Mouse (Mus musculus) liver, embryonic 15.5 days (tissue): ENCODE results near the gene Iqck. TPM values are rescaled to one million over a fixed set of nuclear protein-coding genes. Genes with fewer than 3 reads are reported as not detected.

Experiments
- ATAC-seq: fragments of 200-750 bp; cut with Nextera tagmentation; 2 replicates; pipeline ENCODE4 v1.8.0; 2017; ENCODE audit warnings: moderate number of reproducible peaks, mild to moderate bottlenecking, moderate library complexity; ENCODE audit not compliant: insufficient read depth
- H3K27ac ChIP-seq: fragments of 300-500 bp; sonication (generic); replicated peaks from 2 replicates; pipeline ENCODE4 v1.5.1; 2015; ENCODE audit warnings: mild to moderate bottlenecking, inconsistent platforms
- H3K27me3 ChIP-seq: fragments of 300-500 bp; sonication (generic); 2 replicates; pipeline ENCODE4 v1.6.1; 2015; ENCODE audit warnings: mild to moderate bottlenecking, inconsistent platforms
- H3K36me3 ChIP-seq: fragments of 300-500 bp; sonication (generic); replicated peaks from 2 replicates; pipeline ENCODE4 v1.6.1; 2015; ENCODE audit warnings: moderate library complexity, mild to moderate bottlenecking, inconsistent platforms
- H3K4me1 ChIP-seq: fragments of 300-500 bp; sonication (generic); replicated peaks from 2 replicates; pipeline ENCODE4 v1.6.1; 2015; ENCODE audit warnings: inconsistent platforms
- H3K4me2 ChIP-seq: fragments of 300-500 bp; sonication (generic); 2 replicates; pipeline ENCODE4 v1.6.1; 2015; ENCODE audit warnings: moderate library complexity, mild to moderate bottlenecking, inconsistent platforms
- H3K4me3 ChIP-seq: fragments of 300-500 bp; sonication (generic); replicated peaks from 2 replicates; pipeline ENCODE4 v1.5.1; 2015; ENCODE audit warnings: mild to moderate bottlenecking, inconsistent platforms
- H3K9ac ChIP-seq: fragments of 300-500 bp; sonication (generic); 2 replicates; pipeline ENCODE4 v1.6.1; 2015; ENCODE audit warnings: moderate library complexity, mild to moderate bottlenecking, inconsistent platforms
- H3K9me3 ChIP-seq: fragments of 300-500 bp; sonication (generic); replicated peaks from 2 replicates; pipeline ENCODE4 v1.6.1; 2016; ENCODE audit warnings: inconsistent platforms
- whole genome bisulfite sequencing: fragments of 180-500 bp; shearing (Covaris S2); methylation state at CpG from one replicate; pipeline ENCODE4 v1.1.7; 2015; ENCODE audit warnings: mixed read lengths; ENCODE audit not compliant: insufficient replicate concordance; 5-methylcytosine and 5-hydroxymethylcytosine counted together
- polyA plus RNA-seq: library from polyadenylated mRNA; unstranded; fragments of >200 nt; fragmentation: Nextera tagmentation; extraction: Ambion mirVana; gene quantifications from 2 replicates; pipeline ENCODE4 v1.2.1, GENCODE M21; 2015

Gene Iqck
- polyA plus RNA-seq, 1 experiment from 2014 or later: 0.22 TPM

- Histone ChIP-seq H3K4me3 (no peak overlapping the region), H3K9me3 (no peaks in the 10 kb centered on the region), H3K9ac (no peak overlapping the region), H3K4me1 (no peaks in the 10 kb centered on the region), H3K27me3 (no peaks in the 10 kb centered on the region), H3K27ac (no peak overlapping the region), H3K4me2 (no peak overlapping the region), H3K36me3 (no peaks in the 10 kb centered on the region)
- no peak for ATAC-seq
- WGBS: 26% methylated on average over 10 of the region's 10 CpGs
Observed at GRCm38 (mm10) chr7:118895469-118896450, 40.2 kb downstream of the Iqck start.

GRCm38 (mm10) chr7:118898063-118898462 lies 42.5 kb downstream of the Iqck start:
- no peak overlapping the region for H3K27ac ChIP-seq
- H3K9ac ChIP-seq: no peak overlapping the region
- H3K4me1 ChIP-seq: no peaks in the 10 kb centered on the region
- no peak overlapping the region for H3K4me3 ChIP-seq
- no peak overlapping the region for H3K4me2 ChIP-seq
- no peaks in the 10 kb centered on the region for H3K36me3 ChIP-seq
- ATAC-seq: no peak
- no peaks in the 10 kb centered on the region for H3K27me3 ChIP-seq
- no peaks in the 10 kb centered on the region for H3K9me3 ChIP-seq

- 48% methylated on average over 2 of the region's 2 CpGs for WGBS
- no peak overlapping the region for H3K4me2 ChIP-seq
- no peaks in the 10 kb centered on the region for H3K36me3 ChIP-seq
- H3K27me3 ChIP-seq: no peaks in the 10 kb centered on the region
- H3K9ac ChIP-seq: no peak overlapping the region
- no peaks in the 10 kb centered on the region for H3K4me1 ChIP-seq
- no peak overlapping the region for H3K4me3 ChIP-seq
- H3K9me3 ChIP-seq: no peaks in the 10 kb centered on the region
- no peak for ATAC-seq
- no peak overlapping the region for H3K27ac ChIP-seq
Observed at GRCm38 (mm10) chr7:118900090-118900489, 44.5 kb downstream of the Iqck start.

- no peak overlapping the region for H3K4me3 ChIP-seq
- H3K27me3 ChIP-seq: no peaks in the 10 kb centered on the region
- H3K27ac ChIP-seq: no peak overlapping the region
- 61% methylated on average over 13 of the region's 13 CpGs for WGBS
- no peaks in the 10 kb centered on the region for H3K36me3 ChIP-seq
- H3K9ac ChIP-seq: no peak overlapping the region
- no peaks in the 10 kb centered on the region for H3K4me1 ChIP-seq
- H3K4me2 ChIP-seq: no peak overlapping the region
- no peaks in the 10 kb centered on the region for H3K9me3 ChIP-seq
- ATAC-seq: no peak
Observed at GRCm38 (mm10) chr7:118902944-118903343, 47.4 kb downstream of the Iqck start.

GRCm38 (mm10) chr7:118903879-118904278 lies 48.3 kb downstream of the Iqck start:
- Histone ChIP-seq H3K27me3 (no peaks in the 10 kb centered on the region), H3K4me2 (no peak overlapping the region), H3K9ac (no peak overlapping the region), H3K4me1 (no peaks in the 10 kb centered on the region), H3K36me3 (no peaks in the 10 kb centered on the region), H3K4me3 (no peak overlapping the region), H3K27ac (no peak overlapping the region), H3K9me3 (no peaks in the 10 kb centered on the region)
- no peak for ATAC-seq
- 62% methylated on average over 9 of the region's 9 CpGs for WGBS

- 62% methylated on average over 4 of the region's 4 CpGs for WGBS
- Histone ChIP-seq H3K36me3 (no peaks in the 10 kb centered on the region), H3K27me3 (no peaks in the 10 kb centered on the region), H3K4me1 (no peaks in the 10 kb centered on the region), H3K27ac (no peak overlapping the region), H3K9me3 (no peaks in the 10 kb centered on the region), H3K4me3 (no peak overlapping the region), H3K4me2 (no peak overlapping the region), H3K9ac (no peak overlapping the region)
- no peak for ATAC-seq
Observed at GRCm38 (mm10) chr7:118904530-118904929, 49.0 kb downstream of the Iqck start.

GRCm38 (mm10) chr7:118908961-118909515 lies 53.5 kb downstream of the Iqck start:
- no peaks in the 10 kb centered on the region for H3K27me3 ChIP-seq
- H3K9ac ChIP-seq: no peak overlapping the region
- H3K4me2 ChIP-seq: no peak overlapping the region
- H3K4me1 ChIP-seq: no peaks in the 10 kb centered on the region
- no peak for ATAC-seq
- no peaks in the 10 kb centered on the region for H3K36me3 ChIP-seq
- no peak overlapping the region for H3K27ac ChIP-seq
- 60% methylated on average over 8 of the region's 8 CpGs for WGBS
- H3K9me3 ChIP-seq: no peaks in the 10 kb centered on the region
- H3K4me3 ChIP-seq: no peak overlapping the region

- H3K4me3 ChIP-seq: no peak overlapping the region
- no peak overlapping the region for H3K4me2 ChIP-seq
- ATAC-seq: no peak
- no peaks in the 10 kb centered on the region for H3K27me3 ChIP-seq
- H3K9me3 ChIP-seq: no peaks in the 10 kb centered on the region
- H3K36me3 ChIP-seq: no peaks in the 10 kb centered on the region
- WGBS: 61% methylated on average over 2 of the region's 2 CpGs
- no peak overlapping the region for H3K27ac ChIP-seq
- H3K9ac ChIP-seq: no peak overlapping the region
- no peaks in the 10 kb centered on the region for H3K4me1 ChIP-seq
Observed at GRCm38 (mm10) chr7:118910464-118910863, 54.9 kb downstream of the Iqck start.

- H3K9me3 ChIP-seq: no peaks in the 10 kb centered on the region
- no peak overlapping the region for H3K27ac ChIP-seq
- H3K27me3 ChIP-seq: no peaks in the 10 kb centered on the region
- H3K4me3 ChIP-seq: no peak overlapping the region
- H3K9ac ChIP-seq: no peak overlapping the region
- H3K4me1 ChIP-seq: no peaks in the 10 kb centered on the region
- no peaks in the 10 kb centered on the region for H3K36me3 ChIP-seq
- ATAC-seq: no peak
- H3K4me2 ChIP-seq: no peak overlapping the region
- 78% methylated on average over 2 of the region's 2 CpGs for WGBS
Observed at GRCm38 (mm10) chr7:118911170-118911569, 55.6 kb downstream of the Iqck start.

GRCm38 (mm10) chr7:118911571-118911970 lies 56.0 kb downstream of the Iqck start:
- Histone ChIP-seq H3K4me3 (no peak overlapping the region), H3K27me3 (no peaks in the 10 kb centered on the region), H3K9ac (no peak overlapping the region), H3K36me3 (no peaks in the 10 kb centered on the region), H3K4me2 (no peak overlapping the region), H3K9me3 (no peaks in the 10 kb centered on the region), H3K4me1 (no peaks in the 10 kb centered on the region), H3K27ac (no peak overlapping the region)
- no peak for ATAC-seq
- 55% methylated on average over 7 of the region's 7 CpGs for WGBS

GRCm38 (mm10) chr7:118912049-118912490 lies 56.5 kb downstream of the Iqck start:
- H3K9me3 ChIP-seq: no peaks in the 10 kb centered on the region
- no peaks in the 10 kb centered on the region for H3K36me3 ChIP-seq
- WGBS: 66% methylated on average over 8 of the region's 8 CpGs
- H3K27ac ChIP-seq: no peak overlapping the region
- no peaks in the 10 kb centered on the region for H3K4me1 ChIP-seq
- no peaks in the 10 kb centered on the region for H3K27me3 ChIP-seq
- no peak overlapping the region for H3K4me2 ChIP-seq
- no peak overlapping the region for H3K4me3 ChIP-seq
- H3K9ac ChIP-seq: no peak overlapping the region
- no peak for ATAC-seq
